Mouse (Mus musculus) spleen, postnatal 4 days (tissue): ENCODE results near the gene 9130230L23Rik.

Experiments
- DNase-seq, 2 experiments: peaks; one replicate each; pipeline ENCODE4 v3.0.0; 2022; ENCODE audit warnings: low spot score in 2 of 2

Gene 9130230L23Rik

DNA sequence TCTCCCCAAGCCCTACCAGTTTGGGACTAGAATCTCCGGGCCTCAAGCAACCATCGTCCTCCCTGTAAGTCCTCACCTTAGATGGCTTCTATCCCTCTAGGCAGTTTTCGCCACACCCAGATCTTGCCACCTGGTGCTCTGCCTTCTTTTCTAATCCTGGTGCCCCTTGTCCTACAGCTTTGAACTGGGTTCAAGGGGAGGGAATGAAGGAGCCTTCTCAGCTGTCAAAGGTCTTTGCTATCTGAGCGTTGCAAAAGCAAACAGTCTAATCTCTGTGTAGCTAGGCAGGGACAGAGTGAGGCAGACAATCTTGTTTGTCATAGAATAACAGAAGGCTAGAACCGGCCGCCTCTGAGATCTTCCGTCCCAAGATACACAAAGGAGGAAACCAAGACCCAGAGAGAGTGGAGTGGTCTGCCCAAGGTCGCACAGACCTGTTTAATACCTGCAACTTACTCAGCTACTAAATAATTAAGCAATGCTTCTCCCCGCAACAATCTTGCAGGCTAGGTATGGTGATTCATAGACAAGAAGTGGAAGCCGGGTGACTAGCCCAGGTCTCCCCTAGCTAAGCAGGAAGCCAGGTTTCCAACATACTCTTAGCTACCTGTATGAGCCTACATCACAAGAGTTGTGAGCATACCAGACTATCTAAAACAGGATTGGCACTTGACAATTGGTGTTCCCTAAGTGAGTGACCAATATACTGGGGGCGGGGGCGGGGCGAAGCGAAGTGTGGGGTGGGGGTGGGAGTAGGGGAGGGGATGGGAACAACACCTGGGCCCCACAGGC, at the start of gene 9130230L23Rik:
9130230L23Rik (minus strand) TSS at position 152 of the 792 bp plus-strand sequence.
- DNase-seq: no peak

DNA sequence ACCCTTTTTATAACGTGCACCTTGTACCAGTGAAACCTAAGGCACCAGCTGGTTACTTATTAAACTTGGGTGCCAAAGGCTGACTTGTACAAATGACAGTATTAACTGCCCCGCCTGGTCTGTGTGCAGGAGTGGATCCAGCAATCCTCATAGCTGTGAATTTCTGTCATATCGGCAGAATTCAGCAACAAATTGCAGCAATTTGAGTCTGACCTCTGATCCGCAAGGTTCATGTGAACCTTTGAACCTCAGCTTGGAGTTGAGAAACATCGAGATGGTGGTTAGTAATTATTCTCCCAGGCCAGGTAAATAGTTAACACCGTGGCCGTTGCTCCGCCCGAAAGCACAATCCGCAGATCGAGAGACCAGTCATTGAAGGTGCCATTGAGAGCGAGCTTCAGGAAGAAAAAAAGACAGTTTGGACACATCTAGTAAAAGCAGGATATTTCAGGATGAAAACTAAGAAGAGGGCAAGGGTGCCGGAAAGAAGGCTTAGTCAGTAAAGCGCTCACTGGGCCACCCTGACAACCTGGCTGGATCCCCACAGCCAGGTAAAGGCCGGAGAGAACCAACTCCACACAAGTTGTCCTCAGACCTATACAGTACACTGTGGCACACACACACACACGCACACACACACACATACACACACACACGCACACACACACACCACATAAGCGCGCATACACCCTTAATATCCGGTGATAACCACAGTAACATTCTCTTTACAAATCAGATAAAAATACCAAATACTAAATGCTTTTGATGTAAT, 48.9 kb upstream of the 9130230L23Rik start:
- no peak for DNase-seq

DNA sequence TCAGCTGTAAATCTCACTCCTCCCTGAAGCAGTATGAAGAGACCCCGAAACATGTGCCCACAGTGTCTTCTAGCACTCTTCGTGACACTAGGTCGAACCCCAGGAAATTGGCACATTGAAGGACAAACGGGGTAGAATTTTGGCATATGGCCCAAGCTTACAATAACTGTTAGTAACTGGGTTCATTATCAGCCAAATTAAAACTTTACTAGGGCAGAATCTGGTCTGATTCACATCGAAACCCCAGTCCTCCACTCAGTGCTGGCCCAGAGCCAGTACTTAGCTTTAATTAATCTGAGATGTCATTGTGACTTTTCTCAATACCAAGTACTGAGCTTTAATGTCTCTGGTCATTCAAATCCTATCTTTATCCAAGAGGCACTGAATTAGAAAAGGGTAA, 46.8 kb upstream of the 9130230L23Rik start:
- no peak for DNase-seq

DNA sequence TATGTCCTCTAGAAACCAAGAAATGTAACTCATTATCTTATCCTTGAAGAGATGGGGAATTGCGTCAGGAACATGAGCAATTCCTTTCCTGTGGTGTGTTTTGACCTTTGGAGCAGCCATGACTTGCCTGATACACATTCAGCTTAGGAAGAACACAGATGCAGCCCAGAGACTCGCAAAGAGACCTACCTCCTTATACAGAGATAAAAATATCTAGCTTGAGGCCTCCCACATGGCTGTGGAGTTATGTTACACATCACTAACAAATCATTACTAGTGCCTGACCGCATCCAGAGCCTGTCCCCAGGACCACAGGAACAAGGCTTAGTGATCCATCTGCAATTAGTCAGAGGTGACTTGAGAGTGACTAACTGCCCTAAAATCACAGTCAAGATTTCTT, 42.3 kb upstream of the 9130230L23Rik start:
- no peak for DNase-seq

DNA sequence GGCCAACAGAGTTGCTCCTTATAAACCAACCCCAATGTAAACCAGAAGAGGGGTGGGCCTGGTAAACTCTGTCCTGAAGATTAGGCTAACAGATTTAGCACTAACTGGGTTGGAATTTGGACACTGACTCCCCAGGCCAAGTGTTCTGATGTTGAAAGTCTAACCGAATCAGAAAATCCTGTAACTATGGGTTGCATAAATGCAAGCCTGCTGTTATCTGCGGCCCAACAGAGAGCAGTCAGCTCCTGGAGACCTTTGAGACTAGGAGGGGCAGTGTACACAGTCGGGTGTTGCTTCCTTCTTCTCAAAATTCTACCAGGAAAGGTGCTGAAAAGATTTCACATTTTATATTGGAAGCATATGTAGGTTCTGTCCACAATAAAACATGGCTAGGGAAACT, 39.8 kb upstream of the 9130230L23Rik start:
- no peak for DNase-seq

DNA sequence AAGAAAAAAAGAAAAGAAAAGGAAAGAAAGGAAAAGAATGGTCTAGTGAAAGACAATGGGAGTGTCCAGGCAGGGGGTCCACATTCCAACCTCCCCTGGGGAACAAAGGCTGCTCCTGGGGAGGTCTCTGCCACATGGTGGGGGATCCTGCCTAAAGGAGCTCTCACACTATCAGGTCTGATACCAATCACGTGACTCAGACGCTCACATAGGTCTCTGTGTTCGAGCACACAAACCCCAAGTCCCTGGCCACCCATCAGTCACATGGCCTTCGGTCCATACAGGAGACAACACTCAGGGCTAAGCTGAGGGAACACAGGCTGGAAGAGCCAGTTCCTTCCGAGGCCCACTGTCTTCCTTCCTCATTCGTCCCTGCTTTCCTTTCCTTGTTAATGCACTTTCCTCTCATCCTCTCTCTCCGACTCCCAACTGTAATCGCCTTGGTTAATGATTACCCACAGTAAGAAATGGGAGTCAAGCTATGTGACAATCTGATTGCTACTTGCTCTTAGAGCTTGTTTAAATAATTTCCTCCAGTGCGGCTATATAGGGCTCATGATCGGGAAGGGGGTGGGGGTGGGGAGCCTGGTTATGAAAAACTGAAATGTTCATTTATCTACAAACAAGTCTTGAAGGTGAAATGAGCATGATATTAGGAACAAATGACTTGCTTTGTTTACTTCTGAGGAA, 38.7 kb upstream of the 9130230L23Rik start:
- DNase-seq: no peak

DNA sequence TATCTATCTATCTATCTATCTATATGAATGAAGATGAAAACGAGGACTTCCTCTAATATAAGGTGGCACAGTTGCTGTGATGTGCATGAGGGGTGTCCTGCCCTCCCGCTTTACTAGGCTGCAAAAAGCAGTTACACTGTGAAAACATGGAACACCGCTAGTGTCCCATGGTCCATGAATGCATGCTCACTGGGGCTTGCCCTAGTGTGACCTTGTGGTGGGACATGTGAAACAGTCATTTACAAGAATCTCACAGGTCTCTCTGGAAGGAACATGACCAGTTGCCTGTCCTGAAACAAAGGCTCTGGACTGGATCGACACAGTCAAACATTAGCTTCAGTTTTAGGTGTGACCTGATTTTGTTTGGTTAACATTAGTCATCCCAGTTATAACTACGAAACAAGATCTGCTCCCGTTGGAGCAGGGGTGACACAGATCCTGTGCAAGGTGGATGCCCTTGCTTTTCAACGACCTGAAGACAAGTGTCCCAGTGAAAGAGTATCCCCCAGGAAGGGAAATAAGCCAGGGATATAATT, 36.7 kb upstream of the 9130230L23Rik start:
- no peak for DNase-seq

DNA sequence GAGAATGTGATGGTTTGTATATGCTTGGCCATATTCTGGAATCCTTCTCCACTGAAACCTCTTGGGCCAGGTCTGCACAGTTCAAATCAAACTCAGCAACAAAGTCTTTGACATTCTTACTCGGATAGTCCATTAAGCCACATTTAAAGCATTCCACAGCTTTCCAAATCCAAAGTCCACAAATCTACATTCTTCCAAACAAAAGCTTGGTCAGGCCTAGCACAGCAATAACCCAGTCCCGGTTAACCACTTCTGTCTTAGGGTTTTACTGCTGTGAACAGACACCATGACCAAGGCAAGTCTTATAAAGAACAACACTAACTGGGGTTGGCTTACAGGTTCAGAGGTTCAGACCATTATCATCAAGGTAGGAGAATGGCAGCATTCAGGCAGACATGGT, 35.7 kb upstream of the 9130230L23Rik start:
- no peak for DNase-seq

DNA sequence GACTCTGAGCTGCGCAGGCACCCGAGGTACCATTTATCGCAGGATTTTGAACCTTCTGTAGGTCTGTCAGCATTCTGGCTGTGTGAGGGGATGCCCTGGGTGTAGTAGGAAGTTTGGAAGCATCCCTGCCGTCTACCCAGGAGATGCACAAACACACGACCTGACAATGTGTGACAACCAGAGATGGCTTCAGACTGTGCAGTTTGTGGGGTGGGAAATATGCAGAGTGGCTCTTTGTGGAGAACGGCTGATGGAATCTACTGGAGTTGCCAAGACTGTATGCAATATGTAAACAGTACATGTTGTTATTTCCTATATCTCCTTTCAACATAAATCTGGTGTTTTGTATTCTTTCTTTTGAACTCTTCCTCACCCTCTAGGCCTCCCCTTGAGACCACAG, 33.0 kb upstream of the 9130230L23Rik start:
- no peak for DNase-seq

DNA sequence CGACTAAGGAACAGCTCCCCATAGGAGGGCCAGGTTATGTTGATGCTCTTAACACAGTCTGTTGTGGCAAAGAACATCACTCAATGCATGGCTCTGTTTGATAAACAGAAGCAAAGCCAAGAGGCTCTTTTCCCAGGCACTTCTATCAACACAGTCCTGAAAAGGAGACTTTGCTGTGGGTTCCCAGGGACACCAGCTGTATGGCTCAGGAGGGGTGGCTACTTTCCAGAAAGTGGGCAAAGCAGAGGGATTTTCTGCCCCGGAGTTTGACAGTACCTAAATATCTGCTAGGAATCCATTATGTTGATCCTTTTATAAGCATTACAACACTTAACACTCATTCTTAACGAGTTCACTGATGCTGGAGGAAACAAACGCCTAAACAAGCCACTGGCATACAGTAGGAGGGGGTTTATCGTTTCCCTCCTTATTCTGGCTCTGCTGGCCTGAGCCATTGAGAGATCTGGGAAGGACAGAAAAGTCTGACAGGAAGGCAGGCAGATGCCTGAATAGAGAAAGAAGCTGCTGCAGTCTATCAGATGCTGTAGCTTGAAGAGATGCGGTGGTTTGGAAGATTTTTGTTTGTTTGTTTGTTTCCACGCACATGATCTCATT, 32.5 kb upstream of the 9130230L23Rik start:
- no peak for DNase-seq

DNA sequence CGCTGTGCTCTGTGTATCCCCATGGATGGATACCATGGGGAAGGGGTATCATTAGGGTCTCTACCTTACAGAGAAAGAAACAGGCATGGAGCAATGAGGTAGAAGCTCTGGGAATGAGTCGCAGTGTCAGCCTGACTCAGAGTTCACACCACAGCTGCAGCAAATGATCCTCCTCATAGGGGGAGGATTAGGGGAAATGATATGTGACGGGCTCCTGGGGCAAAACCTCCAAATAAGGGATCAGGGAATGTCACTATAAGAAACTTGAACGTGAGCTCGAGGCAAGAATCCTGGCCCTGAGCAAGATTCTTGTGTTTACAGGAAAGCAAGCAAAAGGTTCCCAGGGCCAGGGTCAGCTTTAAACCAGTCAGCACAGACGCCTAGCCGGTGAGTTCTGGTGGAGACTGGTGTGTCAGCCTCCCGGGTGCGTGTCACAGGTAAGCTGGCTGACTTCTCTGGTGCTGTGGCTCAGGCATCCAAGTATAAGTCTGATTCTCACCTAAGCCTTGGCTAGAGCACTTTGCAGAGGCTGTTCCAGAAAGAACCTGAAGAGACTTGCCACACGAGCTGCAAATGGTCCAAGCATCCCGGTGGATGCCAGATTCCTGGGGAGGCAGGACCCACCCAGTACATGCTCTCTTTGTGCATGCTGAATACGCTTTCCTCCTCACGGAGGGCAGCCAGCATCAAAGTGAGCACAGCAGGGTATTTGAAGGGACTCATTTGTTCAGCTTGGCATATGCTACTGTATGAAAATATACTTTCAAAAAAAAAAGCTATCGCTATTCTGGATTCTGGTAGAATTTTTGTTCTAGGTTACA, 30.5 kb upstream of the 9130230L23Rik start:
- DNase-seq: no peak

DNA sequence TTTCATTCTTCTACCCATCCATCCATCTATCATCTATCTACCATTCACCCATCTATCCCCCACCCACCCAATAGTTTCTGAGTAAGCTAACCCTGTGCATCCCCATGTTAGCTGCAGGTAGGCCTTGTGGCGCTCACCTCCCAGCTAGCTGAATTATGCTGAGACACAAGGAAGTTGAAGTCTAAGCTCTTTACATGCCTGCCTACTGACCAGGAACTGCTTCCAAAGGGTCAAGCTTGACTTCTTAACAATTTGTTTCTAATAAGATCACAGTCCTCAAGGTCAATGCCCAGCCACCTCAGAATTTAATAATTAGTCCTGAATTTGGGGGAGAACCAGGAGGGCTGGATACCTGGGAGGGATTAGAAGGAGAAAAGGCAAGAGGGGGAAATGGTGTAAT, 28.7 kb upstream of the 9130230L23Rik start:
- no peak for DNase-seq

DNA sequence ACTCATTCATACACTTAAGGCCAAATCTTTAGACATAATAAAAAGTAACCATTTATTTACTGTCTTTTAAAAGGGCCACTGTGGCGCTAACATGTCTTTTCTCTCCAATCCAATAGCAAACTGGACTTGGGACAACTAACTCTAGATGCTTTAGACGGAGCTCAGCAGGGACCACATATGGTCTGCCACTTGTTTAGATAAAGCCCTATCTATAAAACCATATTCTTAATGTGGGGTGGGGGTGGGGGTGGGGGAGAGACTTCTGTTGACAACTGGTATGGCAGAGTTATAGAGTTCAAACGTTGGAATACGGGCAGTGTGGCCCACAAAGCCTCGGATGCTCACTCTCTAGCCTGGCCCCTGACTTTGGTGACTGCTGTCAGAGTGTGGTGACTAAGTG, 27.6 kb upstream of the 9130230L23Rik start:
- DNase-seq: no peak

DNA sequence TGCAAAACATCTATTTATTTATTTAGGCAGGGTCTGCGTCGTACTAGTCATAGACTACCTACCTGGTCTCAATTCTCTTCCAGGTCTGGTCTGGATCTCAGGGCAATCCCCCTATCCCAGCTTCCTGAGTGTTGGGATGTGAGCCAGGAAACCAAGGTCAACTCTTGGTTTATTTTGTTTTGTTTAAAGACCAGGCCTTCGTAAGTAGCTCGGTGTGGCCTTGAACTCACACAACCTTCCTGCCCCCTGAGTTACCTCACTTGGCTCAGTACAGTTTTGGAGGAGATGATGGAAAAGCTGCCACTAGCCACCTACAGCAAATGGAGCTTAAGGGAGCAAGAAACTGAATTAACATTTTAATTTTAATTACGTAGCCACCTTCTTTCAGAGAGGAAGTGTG, 24.1 kb upstream of the 9130230L23Rik start:
- DNase-seq: no peak

DNA sequence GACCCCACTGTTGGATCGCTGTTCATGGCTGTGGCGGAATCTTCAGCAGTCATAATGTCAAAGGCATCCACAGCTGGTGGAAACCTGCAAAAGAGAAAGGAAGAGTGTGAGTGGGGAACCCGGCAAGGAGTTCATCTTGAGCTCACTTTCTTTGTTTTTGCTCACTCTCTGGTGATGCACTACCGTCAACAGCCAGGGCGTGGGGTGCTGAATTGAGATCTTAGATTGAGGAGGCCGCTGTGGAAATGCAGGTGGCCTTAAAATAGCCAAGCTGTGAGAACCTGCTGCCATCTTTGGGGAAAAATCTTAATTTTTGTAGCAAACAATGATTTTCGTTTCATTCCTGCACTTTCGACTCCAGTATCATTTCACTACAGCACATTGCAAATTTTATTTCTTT, 23.1 kb upstream of the 9130230L23Rik start:
- no peak for DNase-seq

DNA sequence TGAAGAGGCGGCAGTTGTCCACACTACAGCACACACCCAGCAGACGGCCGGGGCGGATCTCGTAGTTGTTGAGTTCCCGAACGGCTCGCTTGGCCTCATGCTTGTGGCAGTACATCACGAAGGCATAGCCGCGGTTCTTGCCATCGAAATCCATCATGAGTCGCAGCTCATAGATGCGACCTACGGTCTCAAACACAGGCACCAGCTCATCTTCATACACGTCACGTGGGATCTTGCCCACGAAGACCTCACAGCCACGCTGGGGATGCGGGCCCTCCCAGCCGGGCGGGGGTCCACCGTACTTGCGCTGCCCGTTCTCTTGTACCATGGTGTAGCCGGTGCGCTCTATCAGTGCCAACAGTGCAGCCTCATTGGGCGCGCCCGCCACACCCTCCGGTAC, 22.7 kb upstream of the 9130230L23Rik start:
- DNase-seq: no peak

DNA sequence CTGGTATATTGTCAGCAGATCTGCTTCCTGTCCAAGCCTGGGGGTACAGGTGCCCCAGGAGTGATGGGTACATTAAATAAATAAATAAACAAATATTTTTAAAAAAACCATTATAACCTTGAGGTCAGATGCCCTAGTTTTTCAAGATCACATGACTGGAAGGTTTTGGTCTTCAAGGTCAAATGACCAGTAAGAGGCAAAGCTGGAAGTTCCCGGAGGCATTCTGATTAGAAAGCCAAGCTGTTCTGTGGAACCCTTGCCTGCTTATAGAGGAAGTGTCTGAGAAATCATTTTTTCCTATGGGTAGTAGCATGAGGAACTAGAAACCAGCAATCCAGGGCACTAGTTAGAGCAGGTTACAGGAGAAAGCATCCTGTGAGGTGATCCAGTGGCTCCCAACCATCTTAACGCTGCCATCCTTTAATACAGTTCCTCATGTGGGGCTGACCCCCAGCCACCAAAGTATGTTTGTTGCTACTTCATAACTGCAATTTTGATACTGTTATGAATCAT, 11.4 kb upstream of the 9130230L23Rik start:
- no peak for DNase-seq

DNA sequence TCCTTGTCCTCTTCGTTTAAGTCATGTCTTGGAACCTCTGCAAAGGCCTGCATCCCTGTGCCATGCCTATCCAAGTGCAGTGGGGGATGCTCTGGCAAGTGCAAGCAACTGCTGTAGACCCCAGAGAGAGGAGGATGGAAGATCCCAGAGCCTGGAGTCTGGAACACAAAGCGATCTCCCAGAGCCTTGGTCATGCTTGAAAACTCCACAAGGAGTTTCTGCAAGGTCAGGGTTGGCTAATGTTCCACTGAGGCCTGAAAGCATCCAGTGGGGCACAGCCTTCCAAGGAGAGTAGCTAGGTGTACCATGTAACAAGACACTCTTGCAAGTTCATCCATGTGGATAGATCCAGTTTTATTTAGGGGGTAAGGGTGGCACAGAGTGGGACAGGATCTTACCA, 10.4 kb upstream of the 9130230L23Rik start:
- DNase-seq: no peak

DNA sequence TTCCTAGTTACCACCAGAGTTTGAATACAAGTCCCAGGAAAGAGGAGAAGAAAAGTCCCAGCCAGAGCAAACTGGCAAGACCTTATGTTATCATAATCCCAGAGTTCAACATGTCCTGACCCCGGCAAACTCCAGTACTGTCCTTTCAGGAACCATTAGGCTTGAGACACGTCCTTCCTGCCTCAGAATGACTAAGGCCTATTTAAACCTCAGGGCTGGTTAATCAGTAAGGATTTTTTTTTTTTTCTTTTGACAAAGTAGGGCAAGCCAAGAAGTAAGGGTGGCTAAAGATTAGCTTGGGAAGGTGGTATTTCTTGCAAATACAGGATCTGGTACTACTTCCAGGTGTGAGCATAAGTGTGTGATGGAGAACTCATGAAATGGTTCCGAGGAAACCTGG, 9.9 kb upstream of the 9130230L23Rik start:
- no peak for DNase-seq

DNA sequence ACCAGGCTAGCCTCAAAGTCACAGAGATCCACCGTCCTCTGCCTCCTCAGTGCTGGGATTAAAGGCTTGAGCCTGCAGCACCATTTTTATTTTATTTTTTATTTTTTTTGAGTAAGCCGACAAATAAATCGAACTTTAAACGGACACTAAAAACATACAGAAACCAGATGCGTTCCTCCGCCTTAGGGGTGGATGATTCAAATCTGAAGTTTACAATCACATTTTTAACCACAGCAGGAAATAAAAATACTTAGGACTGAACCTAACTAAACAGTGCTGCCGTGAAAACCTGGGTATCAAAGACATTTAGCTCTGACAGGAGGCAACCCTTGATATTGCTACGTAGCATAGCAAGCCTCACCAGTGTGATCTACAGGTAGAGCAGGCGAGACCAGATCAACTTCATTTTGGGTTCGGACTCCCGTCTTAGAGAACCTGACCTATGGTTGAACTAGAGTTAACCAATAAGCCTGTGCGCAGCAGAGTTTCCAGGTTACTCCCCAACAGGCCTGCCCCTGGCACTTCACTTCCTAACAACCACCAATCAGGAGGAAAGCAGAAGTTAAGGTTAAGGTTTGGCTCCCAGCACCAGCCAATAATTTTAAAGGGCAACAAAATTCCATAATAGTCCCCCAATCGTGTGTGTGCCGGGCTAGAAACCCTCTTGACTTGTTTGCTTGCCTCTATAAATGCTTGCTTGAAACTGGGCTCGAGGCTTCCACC, 4.3 kb upstream of the 9130230L23Rik start:
- no peak for DNase-seq
